Mouse (Mus musculus): ENCODE results near the gene Hormad2.
A peak's percentile ranks its signal among the peaks of the same experiment; 100 is the strongest.

Hormad2 gene

DNA sequence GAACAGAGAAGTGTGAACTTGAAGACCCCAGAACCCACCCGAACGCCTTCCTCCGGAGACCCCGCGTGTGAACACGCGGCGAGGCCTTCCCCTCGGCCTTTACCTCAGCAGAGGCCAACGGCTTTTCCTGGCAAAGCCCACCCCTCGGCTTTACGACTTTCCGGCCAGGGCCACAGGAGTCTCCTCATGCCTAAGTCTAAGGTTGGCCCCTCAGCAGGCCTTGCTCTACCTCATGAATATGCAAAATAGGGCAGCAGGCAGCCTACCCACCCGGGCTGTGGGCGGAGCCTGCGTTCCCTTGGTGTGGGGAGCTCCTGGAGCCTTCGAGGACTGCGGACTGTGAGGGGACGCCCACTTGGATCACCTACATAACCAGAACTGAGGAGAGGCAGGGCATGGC is at the start of gene Hormad2:
TSS of gene Hormad2 (minus strand) at position 128 of the 400 bp plus-strand sequence.
- DNase-seq (ENCODE audit: low spot score): no peak

- no peak for DNase-seq (ENCODE audit: low spot score)
These were observed 48.3 kb upstream of the Hormad2 start for GRCm38 (mm10) chr11:4489207-4489606.

GRCm38 (mm10) chr11:4488798-4489197 is 47.9 kb upstream of the Hormad2 start:
- no peak for DNase-seq (ENCODE audit: low spot score)

DNA sequence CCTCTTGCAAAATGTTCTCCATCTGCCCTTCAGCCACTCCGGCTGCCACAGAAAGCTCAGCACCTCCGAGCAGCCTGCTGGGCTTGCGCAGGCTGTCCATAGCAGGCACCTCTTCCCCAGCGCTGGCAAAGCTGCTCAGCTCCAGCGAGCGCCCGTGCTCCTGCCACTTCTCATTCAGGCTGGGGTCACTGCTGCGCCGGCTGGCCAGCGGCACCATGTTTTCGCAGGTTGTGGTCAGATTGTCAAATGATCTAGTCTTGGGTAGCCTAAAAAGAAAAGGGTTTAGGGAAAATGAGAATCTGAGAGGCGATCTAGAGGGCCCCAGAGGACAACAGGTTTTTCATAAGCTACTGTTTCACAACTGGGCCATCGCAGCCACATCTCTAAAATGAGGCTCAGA is 47.5 kb upstream of the Hormad2 start:
- DNase-seq (ENCODE audit: low spot score): no peak

DNA sequence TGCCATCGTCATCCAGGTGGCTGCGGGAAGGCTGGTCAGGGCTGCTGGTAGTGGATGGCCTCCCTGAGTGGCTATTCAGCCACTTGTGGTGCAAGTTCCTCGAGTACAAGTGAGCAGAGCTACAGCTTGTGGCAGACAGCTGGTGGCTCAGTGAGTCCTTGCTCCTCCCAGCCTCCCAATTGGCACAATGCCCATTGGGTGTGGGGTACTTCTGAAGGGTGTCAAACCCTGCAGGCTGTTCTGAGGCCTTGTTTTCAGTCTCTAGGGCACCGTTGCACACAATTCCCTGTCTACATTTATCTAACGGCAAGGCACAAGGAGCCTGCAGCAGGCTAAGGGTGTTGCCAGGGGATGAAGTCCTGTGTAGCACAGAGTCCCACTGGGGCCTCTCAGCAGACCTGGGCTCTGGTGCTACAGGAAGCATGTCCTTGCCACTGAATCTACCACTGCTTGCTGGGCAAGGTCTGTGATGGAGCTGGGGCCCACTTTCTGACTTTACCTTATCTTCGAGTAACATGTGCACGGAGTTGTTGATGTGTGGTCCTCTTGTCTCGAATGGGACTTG is 46.6 kb upstream of the Hormad2 start:
- no peak for DNase-seq (ENCODE audit: low spot score)

- DNase-seq (ENCODE audit: low spot score): no peak
These were observed 43.6 kb upstream of the Hormad2 start for GRCm38 (mm10) chr11:4484541-4484940.

DNA sequence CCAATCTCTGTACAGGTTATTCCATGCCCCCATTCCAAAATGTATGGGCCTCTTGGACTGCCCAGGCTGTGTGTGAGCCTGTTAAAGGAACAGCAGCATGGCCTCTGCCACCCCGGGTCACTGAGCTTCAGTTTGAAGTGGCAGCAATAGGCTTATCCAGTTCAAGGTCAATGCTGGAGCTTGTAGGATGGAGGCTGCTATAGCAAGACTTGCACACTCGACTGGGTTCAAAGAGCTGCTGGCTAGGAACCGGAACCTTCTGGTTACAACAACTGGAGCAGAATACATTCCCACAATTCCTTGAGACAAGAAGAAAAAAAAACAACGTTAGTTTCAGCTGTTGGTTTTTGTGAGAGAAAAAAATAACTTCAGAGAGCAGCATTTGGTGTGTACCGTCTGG is 41.7 kb upstream of the Hormad2 start:
- DNase-seq (ENCODE audit: low spot score): no peak

DNA sequence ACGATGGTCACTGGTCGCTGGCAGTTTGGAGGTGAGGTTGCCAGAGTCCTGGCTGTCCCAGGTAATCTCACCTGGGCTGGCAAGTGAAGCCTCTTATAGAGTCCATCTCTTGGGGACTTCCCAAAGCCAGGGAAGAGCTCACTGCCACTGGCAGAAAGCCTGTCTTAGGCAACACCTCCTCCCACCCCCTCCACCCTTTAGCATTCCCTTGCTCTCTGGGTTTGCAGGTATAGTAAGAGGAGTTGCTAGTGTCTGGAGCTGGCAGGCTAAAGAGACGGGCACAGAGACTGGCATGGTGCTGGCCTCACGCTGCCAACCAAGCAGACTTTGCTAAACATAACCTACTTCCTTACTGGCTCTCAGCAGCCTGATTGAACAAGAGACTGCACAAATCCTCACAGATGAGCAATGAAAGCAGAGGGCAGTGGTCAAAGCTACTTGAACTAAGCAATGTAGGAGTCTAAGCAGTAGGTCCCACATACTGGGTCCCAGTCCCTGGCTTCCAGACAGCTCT is 35.3 kb upstream of the Hormad2 start:
- no peak for DNase-seq (ENCODE audit: low spot score)

DNA sequence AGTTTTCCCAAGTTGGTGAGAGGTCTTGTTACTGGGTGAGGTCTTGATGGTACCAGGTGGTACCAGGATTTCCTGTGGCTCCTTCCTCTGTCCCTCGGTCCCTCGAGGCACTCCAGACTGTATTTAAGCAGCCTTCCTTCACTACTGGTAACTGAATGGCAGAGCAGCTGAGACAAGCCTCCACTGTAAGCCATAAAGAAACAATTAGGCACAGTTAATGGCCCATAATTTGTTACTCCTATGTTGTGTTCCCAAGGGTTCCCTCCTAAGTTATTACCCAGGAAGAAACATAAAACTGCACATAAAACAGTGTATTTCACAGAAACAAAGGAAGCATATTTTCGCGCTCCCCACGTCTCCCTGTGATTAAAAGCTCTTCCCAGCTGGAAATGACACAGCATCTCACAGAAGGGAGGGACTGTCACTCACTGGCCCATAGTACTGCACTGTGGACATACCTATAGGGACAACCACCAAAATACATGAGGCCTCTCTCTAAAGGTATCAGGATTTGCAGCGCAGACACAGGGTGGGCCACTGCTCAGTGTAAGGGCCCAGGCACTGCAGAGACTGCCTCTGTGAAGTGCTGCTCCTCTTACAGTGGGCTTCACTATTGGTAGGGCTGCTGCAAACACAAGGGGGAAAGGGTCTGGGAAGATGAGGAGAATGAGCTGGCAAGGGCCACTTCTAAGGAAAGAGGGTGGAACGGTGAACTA is 31.7 kb upstream of the Hormad2 start:
- DNase-seq (ENCODE audit: low spot score): no peak

GRCm38 (mm10) chr11:4471734-4472133 is 30.8 kb upstream of the Hormad2 start:
- no peak for DNase-seq (ENCODE audit: low spot score)

DNA sequence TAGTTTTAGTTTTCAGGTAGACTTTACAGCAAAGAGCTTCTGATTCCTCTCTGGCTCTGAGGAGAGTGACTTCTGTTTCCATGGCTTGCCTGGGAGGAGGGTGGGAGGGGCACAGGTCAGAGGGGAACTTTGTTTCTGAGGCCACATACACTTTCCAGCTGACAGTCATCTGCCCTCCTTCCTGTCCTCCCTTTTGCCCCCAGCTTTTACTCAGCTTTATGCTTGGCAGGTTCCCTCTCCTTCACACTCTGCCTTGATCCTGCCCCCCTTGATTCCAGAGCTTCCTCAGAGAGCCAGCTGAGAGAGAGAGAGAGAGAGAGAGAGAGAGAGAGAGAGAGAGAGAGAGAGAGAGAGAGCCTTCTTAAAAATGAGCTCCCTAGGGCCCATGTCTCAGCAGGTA is 30.3 kb upstream of the Hormad2 start:
- DNase-seq (ENCODE audit: low spot score): no peak

DNA sequence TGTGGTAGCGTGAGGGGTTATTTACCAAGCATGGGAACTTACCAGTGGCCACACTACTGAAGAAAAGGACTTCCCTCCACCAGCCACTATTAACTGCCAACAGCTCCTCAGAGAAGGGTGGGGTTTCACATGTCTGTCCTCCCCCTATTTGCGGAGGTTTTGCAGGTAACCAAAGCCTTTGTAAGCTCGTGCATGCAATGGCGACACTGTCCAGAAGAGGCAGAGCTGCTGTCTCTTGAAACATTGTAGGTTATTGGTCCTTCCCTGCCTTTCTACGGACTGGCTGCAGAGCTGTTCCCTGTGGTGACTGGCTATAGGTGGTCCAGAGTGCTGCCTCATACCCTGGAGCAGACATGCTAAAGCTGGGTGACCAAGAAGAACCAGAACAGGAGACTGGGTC is 28.2 kb upstream of the Hormad2 start:
- DNase-seq (ENCODE audit: low spot score): no peak

GRCm38 (mm10) chr11:4467436-4467835 is 26.5 kb upstream of the Hormad2 start:
- DNase-seq (ENCODE audit: low spot score): no peak

DNA sequence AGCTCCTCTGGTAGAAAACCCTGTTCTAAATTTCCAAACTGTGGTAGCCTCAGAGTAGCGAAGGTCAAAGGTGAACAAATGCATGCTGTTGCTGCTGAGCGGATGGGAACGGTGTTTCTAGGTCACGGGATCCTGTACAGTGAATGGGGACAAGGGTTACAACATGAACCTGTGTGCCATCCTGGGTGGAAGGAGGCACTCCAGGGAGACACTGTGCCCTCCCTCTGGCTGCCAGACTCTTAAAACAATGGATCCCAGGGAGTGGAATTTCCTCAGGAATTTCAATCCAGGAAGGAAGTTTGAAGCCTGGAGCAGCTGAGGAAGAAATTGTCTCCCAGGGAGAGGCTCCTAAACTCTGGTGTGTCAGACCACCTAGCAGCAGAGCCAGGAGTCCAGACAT is 25.3 kb upstream of the Hormad2 start:
- DNase-seq (ENCODE audit: low spot score): no peak

- DNase-seq (ENCODE audit: low spot score): no peak
These were observed 23.7 kb upstream of the Hormad2 start for GRCm38 (mm10) chr11:4464616-4465015.

DNA sequence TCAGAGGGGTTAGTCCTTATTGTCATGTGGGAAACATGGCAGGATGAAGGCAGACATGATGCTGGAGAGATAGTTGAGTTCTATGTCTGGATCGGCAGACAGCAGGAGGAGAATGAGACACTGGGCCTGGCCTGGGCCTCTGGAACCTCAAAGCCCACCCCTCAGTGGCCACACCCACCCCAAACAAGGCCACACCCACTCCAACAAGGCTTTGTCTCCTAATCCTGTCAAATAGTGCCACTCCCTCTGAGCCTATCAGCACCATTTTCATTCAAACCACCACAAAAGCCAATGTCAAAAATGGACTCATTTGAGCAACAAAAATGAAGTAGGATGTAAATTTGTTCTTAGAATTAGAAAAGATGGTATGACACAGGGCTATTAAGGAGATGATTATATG is 23.3 kb upstream of the Hormad2 start:
- DNase-seq (ENCODE audit: low spot score): no peak

GRCm38 (mm10) chr11:4462868-4463267 is 22.0 kb upstream of the Hormad2 start:
- no peak for DNase-seq (ENCODE audit: low spot score)

DNA sequence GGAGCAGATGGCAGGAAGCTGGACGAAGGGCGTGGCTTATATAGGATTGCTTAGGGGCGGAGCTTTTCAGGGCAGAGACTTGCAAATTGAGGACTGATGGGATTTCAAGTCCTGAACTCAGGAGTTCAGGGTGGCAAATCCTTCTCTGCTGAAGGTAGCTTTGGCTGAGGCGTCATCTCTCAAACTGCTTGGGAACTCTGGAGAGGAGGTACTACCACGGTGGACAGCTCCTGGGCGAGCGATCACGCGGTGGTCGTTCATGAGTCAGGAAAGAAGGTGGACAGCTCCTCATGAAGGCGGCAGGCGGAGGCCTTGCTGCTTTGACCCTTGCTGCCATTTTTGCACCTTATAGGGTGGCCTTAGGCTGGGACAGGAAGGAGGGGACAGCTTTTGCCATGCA is 20.2 kb upstream of the Hormad2 start:
- DNase-seq (ENCODE audit: low spot score): no peak

DNA sequence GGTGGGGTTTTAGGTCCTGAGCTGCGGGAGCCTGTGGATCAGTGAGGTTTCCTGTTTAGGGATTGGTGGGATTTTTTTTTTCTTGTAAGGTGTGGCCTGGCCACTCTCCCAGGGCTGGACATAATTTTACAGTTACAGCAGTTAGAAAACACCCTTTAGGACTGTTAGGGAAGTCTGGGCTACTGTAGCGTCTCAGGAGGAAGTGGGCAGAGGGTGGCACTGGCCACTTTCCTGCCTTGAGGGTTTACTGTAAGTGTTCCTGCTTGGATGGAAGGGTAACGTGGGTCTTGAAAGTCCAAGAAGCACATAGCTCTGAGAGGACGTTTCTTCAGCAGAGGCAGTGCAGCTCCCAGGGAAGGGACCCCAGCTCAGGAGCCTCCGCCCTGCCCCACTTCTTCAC is 19.7 kb upstream of the Hormad2 start:
- no peak for DNase-seq (ENCODE audit: low spot score)

DNA sequence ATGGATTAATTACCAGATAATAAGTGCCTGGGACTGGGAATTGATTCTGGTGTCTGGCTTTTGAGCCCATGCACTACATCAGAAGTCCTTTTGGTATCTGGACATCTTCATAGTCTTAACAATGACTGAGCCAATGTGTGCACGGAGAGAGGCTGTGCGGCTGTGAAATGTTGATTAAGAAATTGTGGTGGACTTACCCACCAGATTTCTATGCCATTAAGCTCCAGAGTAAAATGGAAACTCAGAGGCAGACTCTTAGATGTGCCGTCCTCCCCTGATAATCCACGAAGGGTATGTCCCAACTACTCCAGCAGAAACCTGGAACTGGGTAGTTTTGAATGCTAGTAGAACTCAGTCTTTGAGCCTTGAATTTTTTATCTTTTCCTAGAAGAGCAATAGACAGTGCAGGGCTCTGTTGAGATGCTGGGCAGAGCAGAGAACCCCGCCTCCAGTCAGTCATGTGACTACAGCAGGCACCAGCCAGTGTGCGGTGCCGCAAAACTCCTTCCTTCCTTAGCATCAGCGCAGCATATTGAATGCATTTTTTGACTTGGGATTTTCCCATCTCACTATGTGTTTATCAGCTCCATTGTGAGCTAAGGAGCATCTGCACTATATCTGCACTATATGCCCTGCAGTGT is 14.1 kb upstream of the Hormad2 start:
- no peak for DNase-seq (ENCODE audit: low spot score)

GRCm38 (mm10) chr11:4452467-4453184 is 11.7 kb upstream of the Hormad2 start:
- DNase-seq (ENCODE audit: low spot score): no peak

- peak; percentile 56 for DNase-seq (ENCODE audit: low spot score)
These were observed 10.2 kb upstream of the Hormad2 start for GRCm38 (mm10) chr11:4451116-4451515.

Data from layer of hippocampus, adult 11-12 months (tissue).